Comparison of ENCODE assay signal across 47 mouse cellular contexts in genomic region chr4:107064394-107065098, GRCm38 (mm10). TPM values are rescaled to one million over a fixed set of nuclear protein-coding genes. Genes with fewer than 3 reads are reported as not detected.
"Had no signal": no experiment of that assay in that cellular context is flagged by ENCODE, and none has a peak within 500 bp of the region (broad histone marks: within the 10 kb centered on the region; RNA-seq: fewer than 3 reads in every experiment).

No protein-coding gene starts in this region.

- H3K9me3 ChIP-seq: heart, embryonic 10.5 days; heart, embryonic 12.5 days; heart, embryonic 13.5 days; heart, embryonic 15.5 days; hindbrain, embryonic 10.5 days; hindbrain, embryonic 12.5 days; hindbrain, embryonic 13.5 days; hindbrain, embryonic 15.5 days; intestine, embryonic 15.5 days; kidney, embryonic 15.5 days had no signal

- DNase-seq: heart, postnatal 10 days; heart, postnatal 14 days; heart, postnatal 36 days; heart, postnatal 4 days; kidney, adult 11 months; kidney, adult 18-20 months; kidney, adult 2 months; kidney, adult 8-10 months; kidney, adult 9 months; kidney, postnatal 10 days; kidney, postnatal 14 days; kidney, postnatal 25 days; kidney, postnatal 36 days; kidney, postnatal 4 days; layer of hippocampus, adult 9-11 months; layer of hippocampus, postnatal 36 days had no signal

- H3K4me3 ChIP-seq: heart, embryonic 10.5 days; heart, embryonic 12.5 days; hindbrain, embryonic 12.5 days; hindbrain, embryonic 13.5 days; hindbrain, embryonic 15.5 days; layer of hippocampus, adult 2 months had no signal

- H3K4me2 ChIP-seq: heart, embryonic 11.5 days; heart, embryonic 12.5 days; hindbrain, embryonic 12.5 days; hindbrain, embryonic 14.5 days; hindbrain, embryonic 15.5 days; intestine, embryonic 15.5 days had no signal

- H3K27me3 ChIP-seq: heart, embryonic 15.5 days; hindbrain, embryonic 15.5 days; intestine, embryonic 15.5 days; kidney, embryonic 15.5 days had no signal

- H3K27ac ChIP-seq: heart, embryonic 10.5 days; heart, embryonic 13.5 days; heart, embryonic 15.5 days; hindbrain, embryonic 10.5 days; hindbrain, embryonic 12.5 days; hindbrain, embryonic 13.5 days; hindbrain, embryonic 14.5 days; hindbrain, embryonic 15.5 days; hindbrain, postnatal 0 days; intestine, embryonic 15.5 days; kidney, embryonic 15.5 days; kidney, postnatal 0 days; layer of hippocampus, adult 2 months had no signal

- H3K9ac ChIP-seq: heart, embryonic 12.5 days; heart, embryonic 13.5 days; heart, embryonic 15.5 days; hindbrain, embryonic 12.5 days; hindbrain, embryonic 13.5 days; hindbrain, embryonic 14.5 days; hindbrain, embryonic 15.5 days; intestine, embryonic 15.5 days; kidney, embryonic 15.5 days had no signal

RNA-seq across cellular contexts. Expression of gene Cdcp2, which starts 32.1 kb away (rescaled TPM):
- total RNA-seq: heart, postnatal 10 days; heart, postnatal 14 days; heart, postnatal 25 days; heart, postnatal 36 days; heart, postnatal 4 days; hematopoietic stem cell, adult 5-6 weeks; layer of hippocampus, adult 18-20 months; layer of hippocampus, adult 2 months; layer of hippocampus, adult 8-10 months; layer of hippocampus, postnatal 10 days; layer of hippocampus, postnatal 14 days; layer of hippocampus, postnatal 25 days; layer of hippocampus, postnatal 36 days; left cerebral cortex, adult 18-20 months had no signal
- polyA plus RNA-seq: heart, embryonic 10.5 days; heart, embryonic 11.5 days; heart, embryonic 12.5 days; heart, embryonic 13.5 days; heart, embryonic 14.5 days; heart, embryonic 15.5 days; heart, embryonic 16.5 days; heart, postnatal 0 days; hindbrain, embryonic 14.5 days; inflammation-experienced regulatory T-cells, adult 6 months; intestine, embryonic 14.5 days; intestine, embryonic 15.5 days; intestine, embryonic 16.5 days; intestine, postnatal 0 days; kidney, adult 2 months; large intestine, adult 2 months had no signal
